Mouse (Mus musculus) lung, embryonic 16.5 days (tissue): Measurements from ENCODE around the gene Hacd3. TPM values are rescaled to one million over a fixed set of nuclear protein-coding genes. Genes with fewer than 3 reads are reported as not detected.
"Not testable (repeated sequence)": the region's sequence is repeated elsewhere in the genome, so short reads cannot be mapped to it uniquely, and the experiment has no call there.

Experiments used
- ATAC-seq: fragments of 200-750 bp; cut with Nextera tagmentation; 2 replicates; pipeline ENCODE4 v1.8.0; 2017; ENCODE audit warnings: low read depth, mild to moderate bottlenecking, moderate library complexity
- H3K27ac ChIP-seq: fragments of 300-500 bp; sonication (generic); 2 replicates; pipeline ENCODE4 v1.5.1; 2014; ENCODE audit warnings: mild to moderate bottlenecking, control low read depth, low read length
- H3K27me3 ChIP-seq: fragments of 300-500 bp; sonication (generic); 2 replicates; pipeline ENCODE4 v1.6.1; 2014; ENCODE audit warnings: low read depth, low read length, mixed read lengths; ENCODE audit not compliant: control insufficient read depth, insufficient read depth
- H3K36me3 ChIP-seq: fragments of 300-500 bp; sonication (generic); 2 replicates; pipeline ENCODE4 v1.6.1; 2014; ENCODE audit warnings: low read length; ENCODE audit not compliant: control insufficient read depth, insufficient read depth
- H3K4me1 ChIP-seq: fragments of 300-500 bp; sonication (generic); replicated peaks from 2 replicates; pipeline ENCODE4 v1.6.1; 2014; ENCODE audit warnings: low read length, mixed read lengths; ENCODE audit not compliant: control insufficient read depth, insufficient read depth
- H3K4me2 ChIP-seq: fragments of 300-500 bp; sonication (generic); 2 replicates; pipeline ENCODE4 v1.6.1; 2014; ENCODE audit warnings: low read depth, low read length, control low read depth
- H3K4me3 ChIP-seq: fragments of 300-500 bp; sonication (generic); 2 replicates; pipeline ENCODE4 v1.5.1; 2014; ENCODE audit warnings: mild to moderate bottlenecking, low read length, control low read depth
- H3K9ac ChIP-seq: fragments of 300-500 bp; sonication (generic); 2 replicates; pipeline ENCODE4 v1.6.1; 2014; ENCODE audit warnings: low read length, control low read depth
- H3K9me3 ChIP-seq: fragments of 300-500 bp; sonication (generic); 2 replicates; pipeline ENCODE4 v1.6.1; 2016; ENCODE audit warnings: low read length; ENCODE audit not compliant: control insufficient read depth
- WGBS: fragments of 180-500 bp; shearing (Covaris S2); extraction: QIAGEN DNeasy Blood & Tissue Kit; methylation state at CpG from one replicate; pipeline ENCODE4 v1.1.7; 2014; 5-methylcytosine and 5-hydroxymethylcytosine counted together
- polyA plus RNA-seq: library from polyadenylated mRNA; unstranded; fragments of >200 nt; fragmentation: Nextera tagmentation; extraction: Ambion mirVana; gene quantifications from 2 replicates; pipeline ENCODE4 v1.2.1, GENCODE M21; 2015

Hacd3 gene
- polyA plus RNA-seq, 1 experiment from 2014 or later, result 76.6 TPM

- under 1% methylated on average over 79 of the region's 85 CpGs for WGBS
- peak; percentile 98 for ATAC-seq
- H3K4me1 ChIP-seq, result peaks cover 9% of the 10 kb centered on the region
- no peaks in the 10 kb centered on the region for H3K36me3 ChIP-seq
- H3K4me2 ChIP-seq, result peak within 1 kb of the TSS; percentile 89
- peak within 1 kb of the TSS; percentile 89 for H3K27ac ChIP-seq
- H3K27me3 ChIP-seq, result no peaks in the 10 kb centered on the region
- peak within 1 kb of the TSS; percentile 94 for H3K9ac ChIP-seq
- H3K4me3 ChIP-seq, result peak within 1 kb of the TSS; percentile 93
- H3K9me3 ChIP-seq, result no peaks in the 10 kb centered on the region
Measured at GRCm38 (mm10) chr9:65032269-65033108, 11.0 kb upstream of the Hacd3 start, which contains the start of gene Dpp8. Dpp8 (plus strand) TSS chr9:65032414.

- Histone ChIP-seq H3K4me2 (peak overlapping the region; percentile 49), H3K9me3 (no peaks in the 10 kb centered on the region), H3K4me3 (peak overlapping the region; percentile 93), H3K27me3 (no peaks in the 10 kb centered on the region), H3K9ac (peak overlapping the region; percentile 54), H3K36me3 (no peaks in the 10 kb centered on the region), H3K4me1 (peaks cover 9% of the 10 kb centered on the region), H3K27ac (no peak overlapping the region)
- WGBS, result 24% methylated on average over 4 of the region's 4 CpGs
- ATAC-seq, result no peak
Measured at GRCm38 (mm10) chr9:65031894-65032268, 10.4 kb upstream of the Hacd3 start.

- H3K4me1 ChIP-seq, H3K27ac ChIP-seq, H3K27me3 ChIP-seq, H3K4me3 ChIP-seq, H3K4me2 ChIP-seq, H3K9me3 ChIP-seq, H3K9ac ChIP-seq, H3K36me3 ChIP-seq, ATAC-seq: not testable (repeated sequence)
- 56% methylated on average over 5 of the region's 5 CpGs for WGBS
Measured at GRCm38 (mm10) chr9:65031355-65031754, 9.9 kb upstream of the Hacd3 start.

- H3K9me3 ChIP-seq, result no peaks in the 10 kb centered on the region
- peaks cover 6% of the 10 kb centered on the region for H3K4me1 ChIP-seq
- 93% methylated on average over 5 of the region's 5 CpGs for WGBS
- no peak for ATAC-seq
- no peak overlapping the region for H3K4me2 ChIP-seq
- H3K27me3 ChIP-seq, result no peaks in the 10 kb centered on the region
- H3K9ac ChIP-seq, result no peak overlapping the region
- no peak overlapping the region for H3K4me3 ChIP-seq
- no peak overlapping the region for H3K27ac ChIP-seq
- no peaks in the 10 kb centered on the region for H3K36me3 ChIP-seq
Measured at GRCm38 (mm10) chr9:65028313-65028712, 6.8 kb upstream of the Hacd3 start.

GRCm38 (mm10) chr9:65027241-65027640 is 5.7 kb upstream of the Hacd3 start:
- 75% methylated on average over 7 of the region's 7 CpGs for WGBS
- Histone ChIP-seq H3K9ac (no peak overlapping the region), H3K4me1 (peaks cover 9% of the 10 kb centered on the region), H3K27me3 (no peaks in the 10 kb centered on the region), H3K9me3 (no peaks in the 10 kb centered on the region), H3K27ac (no peak overlapping the region), H3K4me2 (no peak overlapping the region), H3K4me3 (no peak overlapping the region), H3K36me3 (no peaks in the 10 kb centered on the region)
- ATAC-seq, result no peak

GRCm38 (mm10) chr9:65023447-65023846 is 2.0 kb upstream of the Hacd3 start:
- ATAC-seq, result no peak
- no peaks in the 10 kb centered on the region for H3K27me3 ChIP-seq

GRCm38 (mm10) chr9:65022580-65023135 is 1.2 kb upstream of the Hacd3 start:
- Histone ChIP-seq H3K4me1 (peaks cover 26% of the 10 kb centered on the region), H3K9me3 (no peaks in the 10 kb centered on the region), H3K4me3 (no peak overlapping the region), H3K36me3 (no peaks in the 10 kb centered on the region), H3K9ac (no peak overlapping the region), H3K27me3 (no peaks in the 10 kb centered on the region), H3K27ac (no peak overlapping the region), H3K4me2 (no peak overlapping the region)
- ATAC-seq, result no peak
- 30% methylated on average over 4 of the region's 4 CpGs for WGBS

More at GRCm38 (mm10) chr9:65023447-65023846, 2.0 kb upstream of the Hacd3 start:
- no peak overlapping the region for H3K27ac ChIP-seq
- H3K4me1 ChIP-seq, result peaks cover 26% of the 10 kb centered on the region
- H3K4me3 ChIP-seq, result no peak overlapping the region
- no peaks in the 10 kb centered on the region for H3K36me3 ChIP-seq
- no peak overlapping the region for H3K9ac ChIP-seq
- no peaks in the 10 kb centered on the region for H3K9me3 ChIP-seq
- H3K4me2 ChIP-seq, result no peak overlapping the region
- WGBS, result 83% methylated on average over 3 of the region's 3 CpGs

- H3K4me1 ChIP-seq, result peaks cover 27% of the 10 kb centered on the region
- no peak for ATAC-seq
- H3K9me3 ChIP-seq, result no peaks in the 10 kb centered on the region
- peak overlapping the region; percentile 58 for H3K27ac ChIP-seq
- H3K4me3 ChIP-seq, result peak overlapping the region; percentile 97
- no peaks in the 10 kb centered on the region for H3K36me3 ChIP-seq
- H3K27me3 ChIP-seq, result no peaks in the 10 kb centered on the region
- peak overlapping the region; percentile 79 for H3K4me2 ChIP-seq
- peak overlapping the region; percentile 95 for H3K9ac ChIP-seq
- WGBS, result 14% methylated on average over 9 of the region's 9 CpGs
Measured at GRCm38 (mm10) chr9:65021887-65022579, 540 bp upstream of the Hacd3 start.

- no peak overlapping the region for H3K4me3 ChIP-seq
- no peak for ATAC-seq
Measured at GRCm38 (mm10) chr9:65020128-65020527, 1.4 kb downstream of the Hacd3 start.

More at GRCm38 (mm10) chr9:65020128-65020527, 1.4 kb downstream of the Hacd3 start:
- Histone ChIP-seq H3K9ac (no peak overlapping the region; the same call in 1 of the 2 replicates), H3K4me1 (peaks cover 44% of the 10 kb centered on the region), H3K4me2 (peak overlapping the region; percentile 79), H3K27ac (no peak overlapping the region), H3K9me3 (no peaks in the 10 kb centered on the region), H3K36me3 (no peaks in the 10 kb centered on the region), H3K27me3 (no peaks in the 10 kb centered on the region)
- WGBS, result 46% methylated on average over 4 of the region's 4 CpGs
